Mouse (Mus musculus): ENCODE results near the gene Sbk1. TPM values are rescaled to one million over a fixed set of nuclear protein-coding genes. Genes with fewer than 3 reads are reported as not detected.

Sbk1 gene
- polyA plus RNA-seq (2015; fragmentation: Nextera tagmentation; extraction: Ambion mirVana), result 25.9 and 29.7 TPM in 2 replicates

DNA sequence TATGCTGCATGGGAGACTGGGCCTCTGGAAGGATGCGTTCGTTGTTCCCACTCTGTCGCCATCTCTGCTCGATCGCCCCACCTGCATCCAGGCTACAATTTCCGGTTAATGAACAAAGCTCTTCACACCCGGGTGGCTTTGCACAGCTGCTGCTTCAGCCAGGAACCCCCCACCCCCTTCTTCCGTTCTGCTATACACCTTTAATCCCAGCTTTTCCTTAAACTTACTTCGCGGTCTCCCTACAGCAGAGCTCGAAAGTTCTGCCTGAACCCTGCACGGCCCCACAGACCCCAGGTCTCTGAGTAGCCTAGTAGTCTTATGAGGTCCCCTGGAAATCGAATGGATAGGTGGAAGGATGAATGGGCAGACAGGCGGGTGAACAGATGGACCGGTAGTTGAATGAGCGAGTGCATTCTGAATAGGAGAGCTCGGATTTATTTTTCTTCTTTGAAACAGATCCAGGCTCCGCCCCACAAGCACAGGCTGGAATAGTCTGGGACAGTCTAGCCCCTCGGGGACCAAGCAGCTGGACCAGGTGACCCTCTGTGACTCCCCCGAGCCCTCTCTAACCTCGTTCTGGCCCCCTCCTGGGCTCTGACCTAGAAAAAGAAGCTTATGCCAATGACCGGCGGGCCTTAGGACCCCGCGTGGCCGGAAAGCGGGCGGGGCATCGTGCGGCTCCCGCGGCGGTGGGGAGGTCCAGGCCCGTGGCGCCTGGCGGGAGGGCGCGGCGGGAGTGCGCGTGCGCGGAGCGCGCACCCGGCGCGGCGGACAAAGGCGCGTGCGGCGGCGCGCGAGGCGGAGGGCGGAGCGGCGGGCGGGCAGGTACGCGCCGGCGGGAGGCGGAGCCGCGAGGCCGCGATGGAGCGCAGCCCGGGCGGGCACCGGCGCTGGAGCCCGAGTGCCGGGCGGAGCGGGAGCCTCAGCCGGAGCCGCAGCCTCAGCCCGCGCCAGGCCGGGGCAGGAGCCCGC, at the start of gene Sbk1:
Sbk1 (plus strand) TSS at position 908 of the 972 bp plus-strand sequence.
- Histone ChIP-seq H3K36me3 (ENCODE audit: insufficient read depth, low read length) (no peaks in the 10 kb centered on the region), H3K9ac (replicated peaks; ENCODE audit: low read length) (peak within 1 kb of the TSS; percentile 94), H3K4me2 (replicated peaks; ENCODE audit: low read depth, low read length) (peak within 1 kb of the TSS; percentile 87), H3K27me3 (ENCODE audit: insufficient read depth, low read length) (no peaks in the 10 kb centered on the region), H3K4me3 (ENCODE audit: low read length) (peak within 1 kb of the TSS; percentile 88), H3K27ac (ENCODE audit: low read length) (peak within 1 kb of the TSS; percentile 94), H3K4me1 (ENCODE audit: insufficient read depth, low read length) (peaks cover 40% of the 10 kb centered on the region), H3K9me3 (ENCODE audit: low read length) (no peaks in the 10 kb centered on the region)
- under 1% methylated on average over 51 of the region's 85 CpGs for WGBS
- peak; percentile 95 for ATAC-seq (ENCODE audit: low FRiP score, low TSS enrichment)

DNA sequence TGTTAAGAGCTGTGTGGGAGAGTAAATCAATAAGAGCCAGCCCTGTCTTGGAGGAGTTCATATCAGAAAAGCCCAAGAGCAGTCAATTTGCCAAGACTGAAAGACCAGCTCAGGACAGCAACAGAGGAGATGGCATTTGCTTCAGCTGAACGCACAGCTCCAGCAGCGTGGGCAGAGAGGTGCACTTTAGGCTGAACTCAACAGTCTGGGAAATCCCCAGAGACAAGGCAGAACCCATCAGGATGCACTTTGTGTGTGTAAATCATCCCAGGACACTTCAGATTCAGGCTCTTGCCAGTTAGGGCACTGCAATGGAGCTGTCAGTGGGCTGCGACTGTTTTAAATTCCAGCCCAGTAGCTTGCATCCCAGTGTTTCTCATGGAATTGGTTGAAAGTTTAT, 49.7 kb upstream of the Sbk1 start:
- H3K27ac ChIP-seq (ENCODE audit: low read length), result no peak overlapping the region
- H3K4me1 ChIP-seq (ENCODE audit: insufficient read depth, low read length), result no peaks in the 10 kb centered on the region
- H3K27me3 ChIP-seq (ENCODE audit: insufficient read depth, low read length), result no peaks in the 10 kb centered on the region
- no peak overlapping the region for H3K4me3 ChIP-seq (ENCODE audit: low read length)
- 30% methylated on average over 3 of the region's 3 CpGs for WGBS
- no peak overlapping the region for H3K4me2 ChIP-seq (replicated peaks; ENCODE audit: low read depth, low read length)
- H3K9me3 ChIP-seq (ENCODE audit: low read length), result no peaks in the 10 kb centered on the region
- no peak for ATAC-seq (ENCODE audit: low FRiP score, low TSS enrichment)
- H3K36me3 ChIP-seq (ENCODE audit: insufficient read depth, low read length), result no peaks in the 10 kb centered on the region
- H3K9ac ChIP-seq (replicated peaks; ENCODE audit: low read length), result no peak overlapping the region

DNA sequence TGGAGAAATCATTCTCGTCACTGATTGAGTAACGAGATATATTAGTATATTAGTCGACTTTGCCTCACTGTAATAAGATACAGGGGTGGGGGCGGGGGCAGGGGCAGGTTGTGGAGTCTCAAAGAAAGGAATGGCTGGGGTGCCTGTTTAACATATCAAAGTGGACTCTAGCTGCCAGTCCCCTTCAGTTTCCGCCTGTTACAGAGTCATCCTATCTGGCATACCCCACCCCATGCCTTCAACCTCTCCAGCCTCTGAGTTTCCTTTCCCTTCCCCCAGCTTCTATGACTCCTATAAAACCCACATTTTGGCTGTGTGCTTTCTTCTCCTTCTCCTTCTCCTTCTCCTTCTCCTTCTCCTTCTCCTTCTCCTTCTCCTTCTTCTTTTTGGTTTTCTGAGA, 46.3 kb upstream of the Sbk1 start:
- no peak overlapping the region for H3K4me2 ChIP-seq (replicated peaks; ENCODE audit: low read depth, low read length)
- H3K4me1 ChIP-seq (ENCODE audit: insufficient read depth, low read length), result no peaks in the 10 kb centered on the region
- H3K9me3 ChIP-seq (ENCODE audit: low read length), result no peaks in the 10 kb centered on the region
- H3K27ac ChIP-seq (ENCODE audit: low read length), result no peak overlapping the region
- no peaks in the 10 kb centered on the region for H3K27me3 ChIP-seq (ENCODE audit: insufficient read depth, low read length)
- H3K4me3 ChIP-seq (ENCODE audit: low read length), result no peak overlapping the region
- no peaks in the 10 kb centered on the region for H3K36me3 ChIP-seq (ENCODE audit: insufficient read depth, low read length)
- 15% methylated on average over 5 of the region's 5 CpGs for WGBS
- H3K9ac ChIP-seq (replicated peaks; ENCODE audit: low read length), result no peak overlapping the region
- ATAC-seq (ENCODE audit: low FRiP score, low TSS enrichment), result no peak

DNA sequence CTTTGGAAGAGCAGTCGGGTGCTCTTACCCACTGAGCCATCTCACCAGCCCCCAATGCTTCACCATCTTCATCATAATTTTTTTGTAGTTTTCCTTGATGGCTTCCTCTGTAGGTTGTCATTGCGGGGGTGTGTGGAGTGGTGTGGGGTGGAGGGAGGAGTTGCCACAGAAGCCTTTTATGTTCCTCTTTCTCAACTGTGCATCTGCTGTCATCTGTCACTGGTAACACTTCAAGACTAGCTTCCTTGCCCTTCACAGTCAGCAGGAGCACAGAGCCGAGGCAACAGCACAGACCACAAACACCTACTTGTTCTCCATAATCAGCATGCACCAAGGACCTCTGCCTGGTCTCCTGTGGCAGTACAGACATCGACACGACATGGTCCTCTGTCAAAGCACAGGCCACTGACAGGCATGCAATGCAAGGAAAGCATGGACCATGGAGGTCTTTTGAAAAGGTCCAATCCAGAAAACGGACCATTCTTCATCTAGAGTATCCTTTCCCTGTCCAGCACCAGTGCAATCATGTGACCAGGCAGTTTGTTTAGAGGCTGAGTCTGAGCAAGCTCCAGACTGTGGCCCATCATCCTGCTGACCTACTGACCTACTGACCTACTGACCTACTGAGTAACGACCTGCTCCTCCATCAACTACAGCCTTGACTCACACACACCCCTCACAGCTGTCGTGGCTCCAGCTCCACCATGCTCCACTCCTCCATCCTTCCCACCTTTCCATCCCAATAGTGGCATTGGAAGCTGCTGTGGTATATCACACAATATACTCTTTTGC, 41.9 kb upstream of the Sbk1 start:
- no peaks in the 10 kb centered on the region for H3K9me3 ChIP-seq (ENCODE audit: low read length)
- H3K4me3 ChIP-seq (ENCODE audit: low read length), result no peak overlapping the region
- no peak overlapping the region for H3K9ac ChIP-seq (replicated peaks; ENCODE audit: low read length)
- no peaks in the 10 kb centered on the region for H3K27me3 ChIP-seq (ENCODE audit: insufficient read depth, low read length)
- 57% methylated on average over 8 of the region's 8 CpGs for WGBS
- no peak for ATAC-seq (ENCODE audit: low FRiP score, low TSS enrichment)
- no peak overlapping the region for H3K4me2 ChIP-seq (replicated peaks; ENCODE audit: low read depth, low read length)
- no peak overlapping the region for H3K27ac ChIP-seq (ENCODE audit: low read length)
- no peaks in the 10 kb centered on the region for H3K36me3 ChIP-seq (ENCODE audit: insufficient read depth, low read length)
- H3K4me1 ChIP-seq (ENCODE audit: insufficient read depth, low read length), result no peaks in the 10 kb centered on the region

DNA sequence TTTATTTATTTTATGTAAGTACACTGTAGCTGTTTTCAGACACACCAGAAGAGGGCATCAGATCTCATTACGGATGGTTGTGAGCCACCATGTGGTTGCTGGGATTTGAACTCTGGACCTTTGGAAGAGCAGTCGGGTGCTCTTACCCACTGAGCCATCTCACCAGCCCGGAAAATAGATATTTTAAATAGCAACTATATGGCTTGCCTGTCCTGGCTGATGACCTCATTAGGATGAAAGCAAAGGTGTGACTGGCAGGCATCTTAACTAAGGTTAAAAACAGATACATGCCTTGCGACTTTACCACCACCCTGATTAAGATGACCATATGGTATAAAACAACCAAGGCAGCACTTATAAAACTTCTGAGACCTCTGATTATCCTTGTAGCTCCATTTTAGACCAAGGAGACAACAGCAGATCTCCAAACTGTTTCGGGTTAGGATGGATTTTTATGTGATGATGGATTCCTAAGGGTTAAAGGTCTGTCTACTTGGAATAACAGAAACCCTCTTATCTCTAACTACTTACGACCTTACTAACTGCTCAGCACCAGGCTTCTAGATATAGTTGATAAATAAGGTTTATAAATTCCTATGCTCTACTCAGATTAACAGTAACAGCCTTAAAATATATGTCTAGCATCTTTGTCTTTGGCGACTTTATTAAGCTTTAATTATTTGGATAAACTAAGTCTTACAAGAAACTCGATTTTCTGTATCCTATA, 39.9 kb upstream of the Sbk1 start:
- Histone ChIP-seq H3K36me3 (ENCODE audit: insufficient read depth, low read length) (no peaks in the 10 kb centered on the region), H3K9me3 (ENCODE audit: low read length) (no peaks in the 10 kb centered on the region), H3K4me2 (replicated peaks; ENCODE audit: low read depth, low read length) (no peak overlapping the region), H3K9ac (replicated peaks; ENCODE audit: low read length) (no peak overlapping the region), H3K4me3 (ENCODE audit: low read length) (no peak overlapping the region), H3K27me3 (ENCODE audit: insufficient read depth, low read length) (no peaks in the 10 kb centered on the region), H3K27ac (ENCODE audit: low read length) (no peak overlapping the region), H3K4me1 (ENCODE audit: insufficient read depth, low read length) (0 out of 2 replicates have a peak, but pooled peaks cover 5% of the 10 kb centered on the region)
- 68% methylated on average over 7 of the region's 8 CpGs for WGBS
- ATAC-seq (ENCODE audit: low FRiP score, low TSS enrichment), result no peak

DNA sequence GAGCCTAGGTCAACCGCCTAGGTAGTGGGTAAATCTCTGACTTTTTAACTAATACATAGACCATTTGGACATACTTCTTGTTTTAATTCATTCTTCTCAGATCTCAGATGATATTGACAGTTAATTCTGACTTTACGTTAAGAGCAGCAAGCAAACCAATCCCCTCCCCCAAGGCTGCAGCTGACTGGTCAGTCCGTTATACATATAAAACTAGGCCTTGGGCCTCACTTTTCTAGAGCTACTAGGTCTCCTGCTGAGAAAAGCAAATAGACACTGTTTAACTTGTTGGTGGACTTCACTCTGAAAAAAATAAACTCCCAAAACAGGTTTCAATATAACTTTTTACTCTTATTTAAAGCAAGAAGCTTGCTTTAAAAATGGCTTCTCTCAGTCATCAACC, 37.8 kb upstream of the Sbk1 start:
- 85% methylated on average over 3 of the region's 3 CpGs for WGBS
- 0 out of 2 replicates have a peak, but pooled peaks cover 5% of the 10 kb centered on the region for H3K4me1 ChIP-seq (ENCODE audit: insufficient read depth, low read length)
- no peak overlapping the region for H3K27ac ChIP-seq (ENCODE audit: low read length)
- no peak overlapping the region for H3K9ac ChIP-seq (replicated peaks; ENCODE audit: low read length)
- no peak overlapping the region for H3K4me3 ChIP-seq (ENCODE audit: low read length)
- H3K27me3 ChIP-seq (ENCODE audit: insufficient read depth, low read length), result no peaks in the 10 kb centered on the region
- no peaks in the 10 kb centered on the region for H3K36me3 ChIP-seq (ENCODE audit: insufficient read depth, low read length)
- no peak for ATAC-seq (ENCODE audit: low FRiP score, low TSS enrichment)
- H3K4me2 ChIP-seq (replicated peaks; ENCODE audit: low read depth, low read length), result no peak overlapping the region
- H3K9me3 ChIP-seq (ENCODE audit: low read length), result no peaks in the 10 kb centered on the region

DNA sequence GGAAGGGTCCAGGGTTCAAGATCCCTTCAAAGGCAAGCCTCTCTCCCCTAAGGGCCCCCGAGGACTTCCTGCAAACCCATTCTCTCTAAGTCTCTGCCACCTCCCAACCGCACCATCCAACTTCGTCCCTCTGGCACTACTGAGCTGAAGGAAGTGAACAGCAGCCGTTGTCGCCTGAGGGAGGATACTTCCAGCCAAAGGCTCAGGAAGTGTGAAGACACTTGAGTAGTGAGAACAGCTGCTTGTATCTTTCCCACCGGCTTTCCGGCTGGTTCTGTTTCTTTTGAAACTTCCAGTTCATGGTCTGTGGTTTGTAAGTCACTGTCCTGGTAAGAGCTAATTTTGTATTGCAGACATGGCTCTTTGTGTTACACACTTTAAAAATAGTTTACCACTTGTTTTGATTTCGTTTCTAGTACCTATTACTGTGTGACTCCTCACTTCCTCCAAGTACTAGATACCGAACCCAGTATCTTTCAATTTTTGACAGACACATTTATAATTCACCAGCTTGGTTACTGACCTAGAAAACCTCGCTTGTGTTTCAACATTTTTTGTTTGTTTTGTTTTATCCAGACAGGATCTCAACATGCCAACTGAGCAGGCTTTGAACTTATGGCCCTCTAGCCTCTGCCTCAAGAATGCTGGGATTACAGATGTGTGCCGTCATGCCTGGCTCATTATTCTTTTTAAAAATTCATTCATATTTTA, 36.2 kb upstream of the Sbk1 start:
- H3K9ac ChIP-seq (replicated peaks; ENCODE audit: low read length), result no peak overlapping the region

DNA sequence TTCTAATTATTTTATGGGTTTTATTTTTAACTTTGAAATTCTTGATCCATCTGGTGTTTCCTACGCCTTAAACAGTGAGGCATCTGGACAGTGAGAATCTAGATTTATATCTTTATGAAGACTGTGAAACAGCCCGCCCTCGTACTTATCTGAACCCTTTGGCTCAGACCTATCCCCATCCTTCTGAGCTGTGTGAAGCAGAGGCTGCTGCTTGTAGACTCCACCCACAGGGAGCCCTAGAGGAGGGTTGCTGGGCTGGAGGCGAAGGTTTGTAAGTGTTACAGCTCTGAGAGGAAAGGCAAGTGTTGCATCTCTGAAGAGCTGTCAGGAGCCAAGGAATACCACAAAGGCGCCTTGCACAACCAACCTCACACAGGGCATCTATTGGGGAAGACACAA, 35.6 kb upstream of the Sbk1 start:
- 63% methylated on average over 5 of the region's 5 CpGs for WGBS
- no peak for ATAC-seq (ENCODE audit: low FRiP score, low TSS enrichment)
- Histone ChIP-seq H3K4me2 (replicated peaks; ENCODE audit: low read depth, low read length) (no peak overlapping the region), H3K9ac (replicated peaks; ENCODE audit: low read length) (no peak overlapping the region), H3K4me1 (ENCODE audit: insufficient read depth, low read length) (0 out of 2 replicates have a peak, but pooled peaks cover 5% of the 10 kb centered on the region), H3K36me3 (ENCODE audit: insufficient read depth, low read length) (no peaks in the 10 kb centered on the region), H3K27ac (ENCODE audit: low read length) (no peak overlapping the region), H3K4me3 (ENCODE audit: low read length) (no peak overlapping the region), H3K27me3 (ENCODE audit: insufficient read depth, low read length) (no peaks in the 10 kb centered on the region), H3K9me3 (ENCODE audit: low read length) (no peaks in the 10 kb centered on the region)

More for the DNA sequence above, 36.2 kb upstream of the Sbk1 start:
- H3K27ac ChIP-seq (ENCODE audit: low read length), result no peak overlapping the region
- H3K36me3 ChIP-seq (ENCODE audit: insufficient read depth, low read length), result no peaks in the 10 kb centered on the region
- 38% methylated on average over 11 of the region's 11 CpGs for WGBS
- H3K9me3 ChIP-seq (ENCODE audit: low read length), result no peaks in the 10 kb centered on the region
- H3K27me3 ChIP-seq (ENCODE audit: insufficient read depth, low read length), result no peaks in the 10 kb centered on the region
- no peak overlapping the region for H3K4me2 ChIP-seq (replicated peaks; ENCODE audit: low read depth, low read length)
- 0 out of 2 replicates have a peak, but pooled peaks cover 5% of the 10 kb centered on the region for H3K4me1 ChIP-seq (ENCODE audit: insufficient read depth, low read length)
- no peak overlapping the region for H3K4me3 ChIP-seq (ENCODE audit: low read length)
- no peak for ATAC-seq (ENCODE audit: low FRiP score, low TSS enrichment)

DNA sequence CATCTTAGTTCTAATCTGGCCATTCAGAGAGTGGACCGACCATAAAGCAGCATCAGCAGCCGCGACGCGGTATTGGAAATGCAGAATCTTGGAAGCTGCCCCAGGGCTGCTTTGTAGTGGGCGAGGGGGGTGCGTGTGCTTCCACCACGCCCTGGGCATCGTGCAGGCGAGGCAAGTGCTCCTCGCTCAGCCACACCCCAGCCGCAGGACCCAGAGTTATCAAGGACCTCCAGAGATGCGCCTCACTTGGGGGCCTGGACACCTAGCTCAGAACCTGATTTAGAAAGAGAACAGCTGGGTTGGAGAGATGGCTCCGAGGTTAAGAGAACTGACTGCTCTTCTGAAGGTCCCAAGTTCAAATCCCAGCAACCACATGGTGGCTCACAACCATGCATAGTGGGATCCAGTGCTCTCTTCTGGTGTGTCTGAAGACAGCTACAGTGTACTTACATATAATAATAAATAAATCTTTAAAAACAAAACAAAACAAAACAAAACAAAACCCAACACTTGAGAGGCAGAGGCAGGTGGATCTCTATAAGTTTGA, 31.5 kb upstream of the Sbk1 start:
- H3K4me3 ChIP-seq (ENCODE audit: low read length), result no peak overlapping the region
- no peak overlapping the region for H3K4me2 ChIP-seq (replicated peaks; ENCODE audit: low read depth, low read length)
- H3K27me3 ChIP-seq (ENCODE audit: insufficient read depth, low read length), result no peaks in the 10 kb centered on the region
- H3K36me3 ChIP-seq (ENCODE audit: insufficient read depth, low read length), result no peaks in the 10 kb centered on the region
- 73% methylated on average over 14 of the region's 14 CpGs for WGBS
- H3K4me1 ChIP-seq (ENCODE audit: insufficient read depth, low read length), result 0 out of 2 replicates have a peak, but pooled peaks cover 5% of the 10 kb centered on the region
- ATAC-seq (ENCODE audit: low FRiP score, low TSS enrichment), result no peak
- no peaks in the 10 kb centered on the region for H3K9me3 ChIP-seq (ENCODE audit: low read length)
- H3K27ac ChIP-seq (ENCODE audit: low read length), result no peak overlapping the region
- H3K9ac ChIP-seq (replicated peaks; ENCODE audit: low read length), result no peak overlapping the region
